Mouse (Mus musculus) heart, adult 2 months (tissue): ENCODE results near the gene Zbtb40.

Experiments
- CTCF ChIP-seq: fragments of 200-600 bp; IDR thresholded peaks from 2 replicates; pipeline ENCODE4 v1.8.1; 2022; ENCODE audit warnings: antibody characterized with exemption, mild to moderate bottlenecking, moderate library complexity
- POLR2A ChIP-seq: fragments of 200-500 bp; IDR thresholded peaks from 2 replicates; pipeline ENCODE4 v1.6.1; 2011; ENCODE audit warnings: mild to moderate bottlenecking, low read depth, low read length, control low read depth; ENCODE audit not compliant: insufficient read depth

DNA sequence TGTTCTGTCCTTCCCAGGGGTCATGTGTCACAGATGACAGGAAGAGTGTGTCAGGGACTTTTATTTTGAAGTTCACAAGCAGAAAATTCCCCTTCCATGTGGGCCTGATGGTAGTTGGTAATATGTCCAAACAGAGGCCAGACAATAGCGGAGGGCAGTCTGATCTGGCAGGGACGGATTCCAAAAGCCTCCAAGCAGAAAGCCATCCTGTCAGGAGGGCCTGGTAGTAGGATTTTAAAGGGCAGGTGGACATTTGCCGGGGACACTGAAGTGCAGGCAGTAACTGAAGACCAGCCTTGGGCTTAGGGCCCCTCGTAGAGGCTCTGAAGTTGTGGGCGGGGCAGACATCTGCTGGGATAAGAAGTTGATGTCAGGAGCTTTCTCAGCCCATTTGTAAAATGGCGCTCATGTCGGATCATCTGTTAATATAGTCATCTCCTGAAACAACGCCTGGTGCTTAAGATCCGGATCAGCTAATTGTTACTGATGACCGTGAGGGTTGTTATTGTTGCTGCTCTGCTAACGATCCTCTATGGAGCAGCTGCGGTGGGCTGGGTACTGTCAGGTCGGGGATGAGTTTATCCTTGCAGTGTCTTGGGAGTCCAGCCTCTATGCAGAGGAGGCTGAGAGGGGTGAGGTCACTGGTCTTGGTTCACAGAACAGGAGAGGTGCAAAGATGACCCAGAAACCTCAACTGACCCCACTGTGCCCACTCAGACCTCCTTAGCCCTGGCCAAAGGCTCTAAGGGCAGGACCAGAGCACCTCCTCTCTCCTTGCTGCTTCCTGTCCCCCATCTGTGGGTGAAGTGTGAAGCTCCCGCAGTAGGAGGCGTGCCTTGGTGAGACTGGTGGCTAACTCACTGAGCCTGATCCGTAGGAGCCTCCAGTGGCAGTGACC lies 81.9 kb downstream of the Zbtb40 start:
- TF ChIP-seq CTCF (no peak), POLR2A (no peak)
